Mouse (Mus musculus) ES-E14 (cell line): ENCODE data around the gene Ralbp1. TPM values are rescaled to one million over a fixed set of nuclear protein-coding genes. Genes with fewer than 3 reads are reported as not detected.

ENCODE experiments used
- DNase-seq: peaks from one replicate; pipeline ENCODE4 v3.0.0-alpha.2; 2013; ENCODE audit warnings: low read depth, low spot score
- H3K27ac ChIP-seq: 2 replicates; pipeline ENCODE4 v1.5.1; 2012; ENCODE audit warnings: low read depth, mild to moderate bottlenecking, low read length, moderate library complexity, mixed read lengths; ENCODE audit not compliant: poor library complexity, insufficient read depth, severe bottlenecking
- H3K36me3 ChIP-seq: 2 replicates; pipeline ENCODE4 v1.6.1; 2012; ENCODE audit warnings: mild to moderate bottlenecking, low read length, moderate library complexity, mixed read lengths; ENCODE audit not compliant: control insufficient read depth, poor library complexity, insufficient read depth, severe bottlenecking
- H3K4me1 ChIP-seq, 2 experiments: fragments of 150-350 bp in 1 of 2; sonication (generic) in 1 of 2; 2 replicates each; pipeline ENCODE4 v1.6.1; 2012; ENCODE audit warnings: low read length in 2 of 2, mild to moderate bottlenecking in 1 of 2, mixed read lengths in 1 of 2; ENCODE audit not compliant: control insufficient read depth in 2 of 2, insufficient read depth in 2 of 2, poor library complexity in 1 of 2
- H3K4me3 ChIP-seq, 2 experiments: fragments of 150-350 bp in 1 of 2; sonication (generic) in 1 of 2; 2 replicates each; pipeline ENCODE4 v1.5.1; 2012; ENCODE audit warnings: low read length in 2 of 2, low read depth in 1 of 2, mild to moderate bottlenecking in 1 of 2, mixed read lengths in 1 of 2; ENCODE audit not compliant: insufficient read depth in 1 of 2, poor library complexity in 1 of 2, severe bottlenecking in 1 of 2
- H3K9ac ChIP-seq: 2 replicates; pipeline ENCODE4 v1.6.1; 2012; ENCODE audit warnings: low read depth, mild to moderate bottlenecking, low read length, mixed read lengths; ENCODE audit not compliant: poor library complexity, insufficient read depth, severe bottlenecking
- H3K9me3 ChIP-seq: fragments of 150-350 bp; sonication (generic); 2 replicates; pipeline ENCODE4 v1.6.1; 2012; ENCODE audit warnings: low read depth, mild to moderate bottlenecking, low read length; ENCODE audit not compliant: control insufficient read depth, insufficient read depth
- CHD2 ChIP-seq: IDR thresholded peaks from 2 replicates; pipeline ENCODE4 v1.6.1; 2014; ENCODE audit warnings: mild to moderate bottlenecking, low read depth, low read length, inconsistent platforms
- HCFC1 ChIP-seq: IDR thresholded peaks from 2 replicates; pipeline ENCODE4 v1.6.1; 2012; ENCODE audit warnings: low read length, inconsistent platforms, borderline replicate concordance; ENCODE audit not compliant: insufficient read depth
- MAFK ChIP-seq: IDR thresholded peaks from 2 replicates; pipeline ENCODE4 v1.6.1; 2014; ENCODE audit warnings: mild to moderate bottlenecking, low read depth, low read length, inconsistent platforms; ENCODE audit not compliant: insufficient read depth
- ZC3H11A ChIP-seq: IDR thresholded peaks from 2 replicates; pipeline ENCODE4 v1.6.1; 2012; ENCODE audit warnings: low read depth, mild to moderate bottlenecking, inconsistent platforms, low read length, borderline replicate concordance
- ZNF384 ChIP-seq: IDR thresholded peaks from 2 replicates; pipeline ENCODE4 v1.6.1; 2012; ENCODE audit warnings: low read depth, low read length, inconsistent platforms
- in situ Hi-C, 2 experiments: fragments of 600-800 bp; cut with MboI; formaldehyde crosslinking; loops; one replicate each; pipeline ENCODE4 v1.15.1; 2025; ENCODE audit warnings: low sequenced_read_pairs in 2 of 2, inconsistent platforms in 1 of 2; ENCODE audit not compliant: unreplicated experiment in 2 of 2
- total RNA-seq: library from RNA; depleted of rRNA; stranded (reverse); fragments of 300-350 nt; gene quantifications from 2 replicates; pipeline ENCODE4 v1.2.3, GENCODE M21; 2012

Ralbp1 gene
- total RNA-seq, 1 experiment = 57.6 TPM

DNA sequence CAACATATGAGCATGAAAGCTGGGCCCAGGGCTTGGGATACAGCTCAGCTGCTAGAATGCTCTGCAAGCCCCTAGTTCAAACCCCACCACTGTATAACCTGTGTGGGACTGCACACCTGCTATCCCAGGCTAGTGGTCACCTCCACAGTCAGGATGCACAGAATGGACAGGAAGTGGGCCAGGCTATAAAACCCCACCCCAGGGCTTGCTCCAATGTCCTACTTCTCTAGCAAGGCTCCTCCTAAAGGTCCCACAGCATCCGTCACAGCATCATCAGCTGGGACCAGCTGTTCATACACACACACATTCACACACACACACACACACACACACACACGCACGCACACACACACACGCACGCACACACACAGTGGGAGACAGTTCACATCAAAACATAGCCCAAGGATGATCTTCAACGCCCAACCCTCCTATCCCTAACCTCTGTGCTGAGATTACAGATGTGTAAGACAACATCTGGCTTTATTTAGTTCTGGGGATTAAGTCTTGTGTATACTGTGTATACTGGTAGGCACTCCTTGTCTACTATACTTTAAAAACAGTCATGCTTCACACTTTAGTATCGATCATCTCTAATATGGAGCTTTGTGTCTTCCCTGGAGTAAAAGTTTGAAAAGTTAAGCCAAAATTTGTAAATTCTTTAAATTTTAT lies 44.7 kb upstream of the Ralbp1 start:
- Histone ChIP-seq H3K9me3 (no peaks in the 10 kb centered on the region), H3K9ac (no peak overlapping the region), H3K36me3 (peaks cover 11% of the 10 kb centered on the region; the same call in 1 of the 2 replicates), H3K4me1 (peaks cover 0 to 2% of the 10 kb centered on the region in 2 experiments; a peak in 1 of 4 replicates), H3K4me3 (no peak overlapping the region), H3K27ac (no peak overlapping the region)
- in situ Hi-C loops = no loop called here
- no peak for DNase-seq
- TF ChIP-seq ZNF384 (no peak), HCFC1 (no peak), CHD2 (no peak), ZC3H11A (no peak), MAFK (no peak)

DNA sequence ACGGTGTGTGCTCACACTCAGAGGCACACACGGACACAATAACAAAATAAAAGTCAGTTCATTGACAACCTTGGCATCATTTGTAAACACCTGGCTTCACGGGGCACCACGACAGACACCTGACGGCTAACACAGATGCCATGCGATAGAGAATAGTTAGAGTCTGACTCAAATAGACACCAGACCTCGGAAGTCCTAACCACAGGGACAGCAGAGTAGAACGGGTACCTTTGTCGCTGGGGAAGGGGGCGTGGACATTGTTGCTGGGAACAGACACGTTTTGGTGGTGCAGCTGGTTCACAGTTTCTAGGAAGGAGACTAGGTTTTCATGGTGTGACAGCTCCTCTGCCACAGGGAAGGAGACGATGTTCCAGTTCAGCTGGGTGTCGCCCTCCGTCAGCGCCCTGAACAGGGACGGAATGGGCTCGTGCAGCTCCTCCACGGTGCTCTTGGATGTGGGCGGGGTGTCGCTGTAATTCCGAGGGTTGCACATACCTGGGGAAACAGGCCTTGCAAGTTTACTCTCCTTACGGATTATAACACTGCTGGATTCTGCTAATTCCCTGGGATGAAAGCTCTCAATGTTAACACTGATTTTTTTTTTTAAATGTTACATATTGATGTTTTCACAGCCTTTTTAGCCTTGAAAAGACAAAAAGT lies 43.9 kb upstream of the Ralbp1 start:
- TF ChIP-seq ZC3H11A (no peak), MAFK (no peak)
- no peak for DNase-seq
- H3K36me3 ChIP-seq = peaks cover 11% of the 10 kb centered on the region; the same call in 1 of the 2 replicates

GRCm38 (mm10) chr17:65927077-65927476 lies 41.5 kb upstream of the Ralbp1 start:
- Histone ChIP-seq H3K9me3 (no peaks in the 10 kb centered on the region), H3K9ac (no peak overlapping the region), H3K27ac (no peak overlapping the region), H3K4me3 (no peak overlapping the region), H3K4me1 (peaks cover 0 to 2% of the 10 kb centered on the region in 2 experiments; a peak in 1 of 4 replicates), H3K36me3 (peaks cover 13% of the 10 kb centered on the region; the same call in 1 of the 2 replicates)
- TF ChIP-seq MAFK (no peak), ZC3H11A (no peak), ZNF384 (no peak), HCFC1 (no peak), CHD2 (no peak)
- no peak for DNase-seq
- in situ Hi-C loops = no loop called here

More for the DNA sequence above, 43.9 kb upstream of the Ralbp1 start:
- in situ Hi-C loops = no loop called here
- no peak overlapping the region for H3K9ac ChIP-seq
- no peak overlapping the region for H3K4me3 ChIP-seq
- no peaks in the 10 kb centered on the region for H3K9me3 ChIP-seq
- H3K27ac ChIP-seq = no peak overlapping the region
- peaks cover 0 to 2% of the 10 kb centered on the region in 2 experiments; a peak in 1 of 4 replicates for H3K4me1 ChIP-seq

DNA sequence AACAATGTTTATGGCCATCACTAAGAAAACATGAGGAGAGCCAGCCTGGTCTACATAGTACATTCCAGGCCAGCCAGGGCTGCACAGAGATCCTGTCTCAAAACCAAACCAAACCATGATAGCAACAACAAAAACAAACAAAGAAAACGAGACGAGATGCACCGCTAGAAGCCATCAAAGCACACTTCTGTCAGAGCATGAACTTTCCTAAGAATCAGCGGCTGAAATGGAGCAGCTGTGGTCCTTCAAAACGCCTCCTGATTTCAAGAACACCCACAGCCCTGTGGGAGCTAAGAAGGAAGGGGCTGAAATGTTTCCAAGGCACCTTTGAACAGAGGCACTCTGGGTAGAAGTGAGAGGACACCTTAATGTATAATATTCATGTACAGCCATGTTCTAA lies 38.6 kb upstream of the Ralbp1 start:
- Histone ChIP-seq H3K4me1 (peaks cover 0 to 2% of the 10 kb centered on the region in 2 experiments; a peak in 1 of 4 replicates), H3K9me3 (no peaks in the 10 kb centered on the region), H3K36me3 (peaks cover 14% of the 10 kb centered on the region; the same call in 1 of the 2 replicates), H3K9ac (no peak overlapping the region), H3K27ac (no peak overlapping the region), H3K4me3 (no peak overlapping the region)
- TF ChIP-seq CHD2 (no peak), HCFC1 (no peak), ZNF384 (no peak), ZC3H11A (no peak)
- in situ Hi-C loops = no loop called here
- no peak for DNase-seq

DNA sequence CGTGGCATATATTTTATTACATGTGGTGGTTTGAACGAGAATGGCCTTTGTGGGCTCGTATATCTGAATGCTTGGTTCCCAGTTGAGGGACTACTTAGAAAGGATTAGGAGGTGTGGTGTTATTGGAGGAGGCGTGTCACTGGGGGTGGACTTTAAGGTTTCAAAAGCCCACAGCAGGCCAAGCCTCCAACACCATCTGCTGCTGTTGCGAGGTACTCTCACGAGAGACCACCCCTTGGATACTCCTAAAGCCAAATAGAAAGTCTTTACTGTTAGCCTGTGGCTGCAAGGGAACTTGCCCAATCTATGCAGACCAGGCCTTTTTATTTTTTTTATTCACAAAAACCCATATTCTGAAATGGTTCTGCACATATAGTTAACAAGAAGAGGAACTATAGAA lies 36.4 kb upstream of the Ralbp1 start:
- TF ChIP-seq ZC3H11A (no peak), CHD2 (no peak), HCFC1 (no peak), ZNF384 (no peak), MAFK (no peak)
- no peaks in the 10 kb centered on the region for H3K9me3 ChIP-seq
- peaks cover 13% of the 10 kb centered on the region; the same call in 1 of the 2 replicates for H3K36me3 ChIP-seq
- H3K4me3 ChIP-seq = no peak overlapping the region
- in situ Hi-C loops = no loop called here
- DNase-seq = no peak
- H3K4me1 ChIP-seq = peaks cover 0 to 2% of the 10 kb centered on the region in 2 experiments; a peak in 1 of 4 replicates
- H3K9ac ChIP-seq = no peak overlapping the region
- no peak overlapping the region for H3K27ac ChIP-seq
